Mouse (Mus musculus) liver, adult 2 months (tissue): Measurements from ENCODE around the gene Tcea2.

Experiments used
- CTCF ChIP-seq: fragments of 200-500 bp; IDR thresholded peaks from 2 replicates; pipeline ENCODE4 v1.5.1; 2011; ENCODE audit warnings: low read depth, low read length, control low read depth
- POLR2A ChIP-seq: fragments of 200-500 bp; IDR thresholded peaks from 2 replicates; pipeline ENCODE4 v1.6.1; 2011; ENCODE audit warnings: low read length, control low read depth; ENCODE audit not compliant: insufficient read depth; ENCODE audit errors: extremely low read depth

DNA sequence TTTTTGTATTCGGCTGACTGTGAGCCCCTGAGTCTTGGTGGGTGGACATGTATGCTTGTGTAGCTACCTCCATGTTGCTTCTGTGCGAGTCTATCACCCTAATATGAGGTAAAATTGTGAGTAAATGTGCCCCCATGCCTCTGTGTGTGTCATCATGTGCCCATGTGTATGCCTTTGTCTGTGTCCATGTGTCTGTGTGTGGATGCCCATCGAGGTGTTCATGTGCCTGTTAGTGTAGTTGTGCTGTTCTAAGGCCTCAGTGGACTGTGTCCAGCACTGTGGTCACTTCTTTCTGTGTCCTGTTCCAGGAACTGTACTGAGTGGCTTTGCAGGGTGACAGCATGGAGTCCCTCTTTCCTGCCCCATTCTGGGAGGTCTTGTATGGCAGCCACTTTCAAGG, 35.3 kb downstream of the Tcea2 start:
- no peak for TF ChIP-seq POLR2A
- TF ChIP-seq CTCF = no peak
